Mouse (Mus musculus): ENCODE data around the gene Kat5. TPM values are rescaled to one million over a fixed set of nuclear protein-coding genes. Genes with fewer than 3 reads are reported as not detected.

Gene Kat5
- total and polyA plus RNA-seq, 3 experiments: 54.5 to 67.6 TPM; not detected in 1

DNA sequence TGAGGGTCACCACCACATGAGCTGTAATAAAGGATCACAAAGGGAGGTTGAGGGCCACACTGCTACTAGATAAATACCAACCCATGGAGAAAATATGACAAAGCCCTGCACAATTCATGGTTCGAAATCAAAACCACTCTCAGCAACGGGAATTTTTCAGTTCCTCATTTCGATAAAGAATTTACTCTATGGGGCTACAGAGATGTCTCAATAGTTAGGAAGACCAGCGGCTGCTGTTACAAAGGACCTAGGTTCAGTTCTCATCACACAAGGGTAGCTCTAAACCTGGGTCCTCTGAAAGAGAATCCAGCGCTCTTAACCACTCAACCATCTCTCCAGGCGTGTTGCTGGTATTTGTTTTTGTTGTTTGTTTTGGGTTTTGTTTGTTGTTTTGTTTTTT is 18.1 kb downstream of the Kat5 start:
- Histone ChIP-seq H3K4me3 (ENCODE audit: control insufficient read depth in 1 of 2, insufficient read depth in 1 of 2, low read depth in 2 of 2, low read length in 2 of 2) (no peak overlapping the region), H3K9me3 (replicated peaks; ENCODE audit: insufficient read depth, low read length) (no peaks in the 10 kb centered on the region), H3K36me3 (ENCODE audit: control insufficient read depth in 1 of 2, insufficient read depth in 2 of 2, low read length in 2 of 2) (no peaks in the 10 kb centered on the region), H3K4me1 (ENCODE audit: control insufficient read depth in 1 of 2, insufficient read depth in 2 of 2, low read length in 2 of 2) (no peaks in the 10 kb centered on the region), H3K9ac (ENCODE audit: control insufficient read depth, low read depth, low read length, poor library complexity, severe bottlenecking) (no peak overlapping the region), H3K27ac (ENCODE audit: control insufficient read depth, low read depth, low read length) (no peak overlapping the region), H3K79me2 (ENCODE audit: control insufficient read depth, insufficient read depth, low read length, poor library complexity) (no peaks in the 10 kb centered on the region), H3K27me3 (ENCODE audit: control insufficient read depth in 1 of 2, insufficient read depth in 2 of 2, low read length in 2 of 2) (no peaks in the 10 kb centered on the region)
- TF ChIP-seq ZC3H11A (IDR thresholded peaks at IDR 0.05; ENCODE audit: low read depth, low read length) (no peak), USF1 (IDR thresholded peaks at IDR 0.05; ENCODE audit: low read depth, low read length) (no peak), SIN3A (IDR thresholded peaks at IDR 0.05; ENCODE audit: low read length) (no peak), CHD1 (IDR thresholded peaks at IDR 0.05; ENCODE audit: low read depth, low read length) (no peak), ZKSCAN1 (IDR thresholded peaks at IDR 0.05; ENCODE audit: low read depth, low read length) (no peak)
- DNase-seq (ENCODE audit: low read depth, low spot score): no peak

DNA sequence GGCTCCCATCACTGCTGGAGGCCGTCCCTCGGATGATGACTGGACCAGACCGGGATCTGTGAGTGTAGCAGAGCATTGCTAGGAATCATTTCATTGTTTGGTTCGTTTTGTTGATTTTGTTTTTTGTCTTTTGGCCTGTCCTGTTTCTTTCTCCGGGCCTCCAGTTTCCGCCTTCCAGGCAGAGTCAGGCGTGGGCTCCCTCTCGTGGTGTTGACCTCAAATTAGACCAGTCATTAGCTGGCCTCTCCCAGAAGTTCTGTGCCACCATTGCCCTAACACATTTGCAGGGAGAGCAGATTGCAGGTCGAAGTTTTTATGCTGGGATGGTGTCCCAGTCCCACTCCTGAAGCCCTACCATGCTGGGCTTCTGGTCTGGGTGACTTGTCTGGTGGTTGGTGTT is 20.9 kb downstream of the Kat5 start:
- Histone ChIP-seq H3K9ac (ENCODE audit: control insufficient read depth, low read depth, low read length, poor library complexity, severe bottlenecking) (no peak overlapping the region), H3K79me2 (ENCODE audit: control insufficient read depth, insufficient read depth, low read length, poor library complexity) (no peaks in the 10 kb centered on the region), H3K27me3 (ENCODE audit: control insufficient read depth in 1 of 2, insufficient read depth in 2 of 2, low read length in 2 of 2) (peaks cover 0 to 7% of the 10 kb centered on the region in 2 experiments; a peak in 1 of 4 replicates), H3K27ac (ENCODE audit: control insufficient read depth, low read depth, low read length) (no peak overlapping the region), H3K4me1 (ENCODE audit: control insufficient read depth in 1 of 2, insufficient read depth in 2 of 2, low read length in 2 of 2) (no peaks in the 10 kb centered on the region), H3K4me3 (ENCODE audit: control insufficient read depth in 1 of 2, insufficient read depth in 1 of 2, low read depth in 2 of 2, low read length in 2 of 2) (no peak overlapping the region), H3K36me3 (ENCODE audit: control insufficient read depth in 1 of 2, insufficient read depth in 2 of 2, low read length in 2 of 2) (no peaks in the 10 kb centered on the region), H3K9me3 (replicated peaks; ENCODE audit: insufficient read depth, low read length) (no peaks in the 10 kb centered on the region)
- peak; percentile 43 for DNase-seq (ENCODE audit: low read depth, low spot score)
- no peak for TF ChIP-seq EP300 (IDR thresholded peaks at IDR 0.05; ENCODE audit: low read depth in 1 of 2, low read length in 2 of 2)
- TF ChIP-seq RAD21 (IDR thresholded peaks at IDR 0.05; ENCODE audit: low read depth, low read length): peak; percentile 62
- peak; percentile 40; the same call in 1 of the 2 replicates for TF ChIP-seq ZC3H11A (IDR thresholded peaks at IDR 0.05; ENCODE audit: low read depth, low read length)
- no peak for TF ChIP-seq USF1 (IDR thresholded peaks at IDR 0.05; ENCODE audit: low read depth, low read length)
- peak; percentile 14 to 65 (median 59); a peak in 5 of 6 replicates for TF ChIP-seq CTCF (IDR thresholded peaks at IDR 0.05 in 2 of 3, conservative IDR thresholded peaks at IDR 0.05 in 1 of 3; ENCODE audit: control insufficient read depth in 1 of 3, insufficient read depth in 1 of 3, low read depth in 2 of 3, low read length in 3 of 3, poor library complexity in 1 of 3, severe bottlenecking in 1 of 3)
- TF ChIP-seq BHLHE40 (IDR thresholded peaks at IDR 0.05; ENCODE audit: borderline replicate concordance, low read depth, low read length): no peak
- no peak for TF ChIP-seq POLR2A (IDR thresholded peaks at IDR 0.05; ENCODE audit: control insufficient read depth in 1 of 2, insufficient read depth in 1 of 2, low read depth in 1 of 2, low read length in 2 of 2, poor library complexity in 1 of 2)
- peak; percentile 74 for TF ChIP-seq SMC3 (IDR thresholded peaks at IDR 0.05; ENCODE audit: low read depth, low read length)

DNA sequence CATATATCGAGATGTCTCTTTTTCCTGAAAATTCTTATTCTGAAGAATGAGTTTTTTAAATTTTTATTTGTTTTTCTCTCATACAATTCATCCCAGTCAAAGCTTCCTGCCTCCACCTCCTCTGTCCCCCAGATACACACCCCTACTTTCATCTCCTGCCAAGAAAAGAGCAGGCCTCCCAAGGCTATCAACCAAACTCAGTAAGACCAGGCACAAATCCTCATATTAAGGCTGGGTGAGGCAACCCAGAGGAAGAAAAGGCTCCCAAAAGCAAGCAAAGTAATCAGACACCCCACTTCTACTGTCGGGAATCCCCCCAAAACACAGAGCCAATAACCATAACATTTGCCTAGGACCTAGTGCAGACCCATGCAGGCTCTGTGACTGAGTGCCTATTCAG is 28.0 kb downstream of the Kat5 start:
- H3K9ac ChIP-seq (ENCODE audit: control insufficient read depth, low read depth, low read length, poor library complexity, severe bottlenecking): no peak overlapping the region
- no peaks in the 10 kb centered on the region for H3K4me1 ChIP-seq (ENCODE audit: control insufficient read depth in 1 of 2, insufficient read depth in 2 of 2, low read length in 2 of 2)
- no peak overlapping the region for H3K27ac ChIP-seq (ENCODE audit: control insufficient read depth, low read depth, low read length)
- H3K27me3 ChIP-seq (ENCODE audit: control insufficient read depth in 1 of 2, insufficient read depth in 2 of 2, low read length in 2 of 2): peaks cover 1 to 13% of the 10 kb centered on the region in 2 experiments; a peak in 3 of 4 replicates
- no peaks in the 10 kb centered on the region for H3K79me2 ChIP-seq (ENCODE audit: control insufficient read depth, insufficient read depth, low read length, poor library complexity)
- TF ChIP-seq GATA1 (IDR thresholded peaks at IDR 0.05; ENCODE audit: low read depth, low read length) (no peak), E2F4 (IDR thresholded peaks at IDR 0.05; ENCODE audit: borderline replicate concordance, low read depth, low read length) (no peak), USF2 (IDR thresholded peaks at IDR 0.05; ENCODE audit: borderline replicate concordance in 1 of 2, insufficient read depth in 1 of 2, low read depth in 1 of 2, low read length in 2 of 2) (no peak), ELF1 (IDR thresholded peaks at IDR 0.05; ENCODE audit: low read depth, low read length) (no peak), ZC3H11A (IDR thresholded peaks at IDR 0.05; ENCODE audit: low read depth, low read length) (no peak), CTCF (IDR thresholded peaks at IDR 0.05 in 2 of 3, conservative IDR thresholded peaks at IDR 0.05 in 1 of 3; ENCODE audit: control insufficient read depth in 1 of 3, insufficient read depth in 1 of 3, low read depth in 2 of 3, low read length in 3 of 3, poor library complexity in 1 of 3, severe bottlenecking in 1 of 3) (no peak), SIN3A (IDR thresholded peaks at IDR 0.05; ENCODE audit: low read length) (no peak), TCF12 (IDR thresholded peaks at IDR 0.05; ENCODE audit: low read depth, low read length) (no peak), RAD21 (IDR thresholded peaks at IDR 0.05; ENCODE audit: low read depth, low read length) (no peak), POLR2AphosphoS2 (IDR thresholded peaks at IDR 0.05; ENCODE audit: low read length) (no peak), MXI1 (IDR thresholded peaks at IDR 0.05; ENCODE audit: low read depth, low read length) (no peak), BHLHE40 (IDR thresholded peaks at IDR 0.05; ENCODE audit: borderline replicate concordance, low read depth, low read length) (no peak), JUND (IDR thresholded peaks at IDR 0.05; ENCODE audit: low read depth, low read length) (no peak), MYB (IDR thresholded peaks at IDR 0.05; ENCODE audit: low read depth, low read length) (no peak), MYC (IDR thresholded peaks at IDR 0.05; ENCODE audit: low read depth, low read length) (no peak), CHD1 (IDR thresholded peaks at IDR 0.05; ENCODE audit: low read depth, low read length) (no peak)
- H3K9me3 ChIP-seq (replicated peaks; ENCODE audit: insufficient read depth, low read length): no peaks in the 10 kb centered on the region
- no peak overlapping the region for H3K4me3 ChIP-seq (ENCODE audit: control insufficient read depth in 1 of 2, insufficient read depth in 1 of 2, low read depth in 2 of 2, low read length in 2 of 2)
- DNase-seq (ENCODE audit: low read depth, low spot score): no peak
- H3K36me3 ChIP-seq (ENCODE audit: control insufficient read depth in 1 of 2, insufficient read depth in 2 of 2, low read length in 2 of 2): no peaks in the 10 kb centered on the region

Data from MEL (cell line).